Mouse (Mus musculus) lung, adult 2 months (tissue): ENCODE results near the gene Slc22a3.

Experiments
- CTCF ChIP-seq: fragments of 200-500 bp; IDR thresholded peaks from 2 replicates; pipeline ENCODE4 v1.5.1; 2011; ENCODE audit warnings: mild to moderate bottlenecking, low read length, control low read depth; ENCODE audit not compliant: insufficient read depth
- POLR2A ChIP-seq: fragments of 200-500 bp; IDR thresholded peaks from 2 replicates; pipeline ENCODE4 v1.6.1; 2011; ENCODE audit warnings: low read depth, mild to moderate bottlenecking, control low read depth, low read length, borderline replicate concordance; ENCODE audit errors: extremely low read depth

DNA sequence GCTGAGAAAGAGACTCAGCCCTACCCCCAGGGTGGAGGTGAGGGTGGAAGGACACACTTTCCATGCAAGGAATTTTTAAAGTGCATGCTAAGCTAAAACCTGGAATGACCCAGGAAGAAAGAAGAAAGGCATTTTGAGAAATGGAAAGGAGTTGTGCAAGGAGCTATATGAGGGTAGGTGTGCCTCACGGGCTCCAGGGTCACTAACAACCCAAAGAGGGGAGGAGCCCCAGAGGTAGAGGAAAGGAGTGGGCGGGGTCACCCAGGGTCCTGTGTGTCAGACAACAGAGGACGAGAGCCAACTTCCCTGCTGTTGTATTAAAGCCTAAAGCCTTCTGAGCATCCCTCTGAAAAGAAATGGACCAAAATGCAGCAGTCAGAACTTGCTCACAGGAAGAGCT is 11.9 kb downstream of the Slc22a3 start:
- TF ChIP-seq CTCF (no peak), POLR2A (no peak)
